Mouse (Mus musculus) frontal cortex, postnatal 10 days (tissue): ENCODE data around the gene Jchain.
"Not testable (repeated sequence)": the region's sequence is repeated elsewhere in the genome, so short reads cannot be mapped to it uniquely, and the experiment has no call there.

Experiments used
- DNase-seq, 2 experiments: peaks; one replicate each; pipeline ENCODE4 v3.0.0; 2022; ENCODE audit warnings: low spot score in 2 of 2, mixed read lengths in 1 of 2

Jchain gene

DNA sequence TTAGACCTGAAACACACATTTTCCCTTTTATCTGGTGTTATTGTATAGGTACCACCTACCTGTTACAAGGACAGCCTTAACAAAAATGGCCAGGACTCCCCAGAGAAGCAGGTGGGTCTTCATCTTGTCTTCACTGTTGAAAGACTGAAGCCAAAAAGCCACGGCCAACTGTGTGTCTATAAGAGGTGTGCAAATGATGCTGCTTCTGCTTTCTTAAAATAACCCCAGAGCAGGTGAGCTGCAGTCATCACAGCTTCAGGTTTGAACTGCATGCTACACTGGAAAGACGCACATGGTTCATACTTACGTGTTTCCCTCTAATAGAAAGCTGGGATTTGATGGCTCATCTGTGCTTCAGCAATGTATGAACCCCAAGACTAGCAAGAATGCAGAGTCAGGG, at the start of gene Jchain:
Gene Jchain (minus strand): TSS at position 235 of the 400 bp plus-strand sequence.
- DNase-seq: no peak

DNA sequence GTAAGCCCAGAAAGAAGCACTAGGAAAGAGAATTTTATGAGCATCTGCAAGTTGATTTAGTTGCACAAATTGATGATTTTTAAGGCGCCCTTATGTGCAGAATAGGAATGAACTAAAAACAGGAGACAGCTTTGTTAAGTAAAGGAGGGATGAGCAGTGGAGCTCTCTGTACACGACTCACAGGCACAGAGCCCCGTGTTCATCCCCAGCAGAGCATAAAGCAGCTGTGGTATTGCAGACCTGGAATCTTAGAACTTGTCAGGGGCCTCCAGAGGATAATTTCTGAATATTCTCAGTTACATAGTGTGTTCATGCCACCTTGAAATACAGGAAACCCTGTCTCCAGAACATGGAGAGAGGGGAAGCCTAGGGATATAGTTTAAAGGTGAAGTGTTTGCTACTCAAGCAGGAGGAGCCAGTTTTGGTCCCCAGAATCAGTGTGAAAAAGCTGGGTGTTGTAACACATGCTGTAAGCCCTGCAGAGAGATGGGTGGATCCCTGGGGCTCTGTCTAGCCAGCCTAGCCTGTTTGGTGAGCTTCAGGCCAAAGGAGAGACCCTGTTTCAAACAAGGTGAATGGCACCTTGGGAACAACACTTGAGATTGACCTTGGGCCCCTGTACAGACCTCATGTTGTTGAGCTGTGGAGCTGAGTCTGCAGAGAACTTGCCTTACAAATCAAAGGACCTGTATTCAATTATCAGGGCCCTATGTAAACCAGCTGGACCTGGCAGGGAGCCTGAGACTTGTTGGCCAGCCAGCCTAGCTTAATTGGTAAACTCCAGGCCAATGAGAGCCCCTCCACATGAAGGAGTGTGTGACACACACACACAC, 48.0 kb upstream of the Jchain start:
- DNase-seq: no peak

DNA sequence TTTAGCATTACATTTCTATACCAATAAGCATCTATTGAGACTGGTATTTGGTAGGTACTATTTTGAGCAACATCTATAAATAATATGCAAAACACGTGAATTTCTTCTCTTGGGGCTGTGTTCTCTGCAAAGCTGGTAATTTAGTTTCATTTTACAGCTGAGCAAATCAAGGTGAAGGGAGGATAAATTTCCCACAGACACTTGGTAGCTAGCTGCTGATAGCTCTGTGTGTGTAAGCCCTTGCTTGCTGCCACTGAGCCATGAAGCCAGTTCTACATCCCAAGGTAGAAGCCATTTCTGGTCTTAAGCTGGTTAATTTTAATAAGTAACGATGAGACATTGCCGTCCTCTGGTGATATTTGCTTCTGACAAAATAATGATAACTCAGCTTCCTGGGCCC, 47.1 kb upstream of the Jchain start:
- DNase-seq: no peak

DNA sequence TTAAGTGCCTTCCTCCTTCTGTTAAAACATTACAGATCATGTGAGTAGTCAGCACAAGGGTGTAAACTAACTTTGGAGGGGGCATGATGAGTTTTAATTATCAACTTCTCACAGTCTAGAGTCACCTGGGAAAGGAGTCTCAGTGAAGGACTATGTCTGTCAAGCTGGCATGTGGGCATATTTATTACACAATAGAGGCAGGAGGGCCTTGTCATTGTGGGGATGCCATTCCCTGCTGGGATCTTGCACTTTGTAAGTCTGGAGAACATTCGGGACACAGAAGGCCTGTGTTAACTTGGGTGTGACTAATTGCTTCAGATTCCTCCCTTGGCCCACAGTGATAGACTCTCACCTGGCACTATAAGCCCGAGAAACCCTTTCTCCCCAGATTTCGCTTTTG, 41.9 kb upstream of the Jchain start:
- no peak for DNase-seq

DNA sequence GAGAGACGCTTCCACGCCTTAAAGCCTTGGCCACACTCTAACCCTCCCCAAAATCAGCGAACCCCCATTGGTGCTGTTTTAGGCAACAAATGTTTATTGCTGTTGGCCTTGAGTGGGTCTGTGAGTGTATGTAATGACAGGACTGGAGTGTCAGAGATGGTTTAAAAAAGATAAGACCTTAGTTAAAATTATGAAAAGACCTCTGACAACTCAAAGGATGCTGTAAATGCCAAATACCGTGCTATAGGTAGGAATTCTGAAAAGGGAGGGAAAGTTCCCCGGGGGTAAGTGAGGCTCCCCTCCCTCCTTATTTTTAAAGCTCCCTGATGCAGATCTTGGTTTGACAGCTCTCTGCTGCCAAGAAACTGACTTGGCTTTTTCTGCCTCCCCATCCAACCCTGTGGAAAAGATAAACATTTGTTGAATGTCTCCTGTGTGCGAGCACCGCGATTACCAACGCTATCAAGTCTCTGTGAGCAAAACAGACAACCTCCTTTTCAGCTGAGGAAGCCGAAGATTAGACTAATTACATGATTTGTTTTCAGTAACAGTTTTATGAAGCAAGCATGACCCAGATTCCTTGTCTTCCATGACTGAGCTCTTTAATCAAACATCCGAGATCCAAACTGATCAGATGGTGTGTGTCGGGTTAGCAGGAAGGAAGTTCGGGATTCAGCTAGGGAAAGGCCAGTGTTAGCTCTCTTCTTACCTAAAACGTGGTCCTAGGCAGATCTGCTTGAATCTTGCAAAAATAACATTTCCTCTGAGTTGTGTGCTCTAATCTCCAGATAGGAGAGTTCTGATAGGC, 38.5 kb upstream of the Jchain start:
- no peak for DNase-seq

DNA sequence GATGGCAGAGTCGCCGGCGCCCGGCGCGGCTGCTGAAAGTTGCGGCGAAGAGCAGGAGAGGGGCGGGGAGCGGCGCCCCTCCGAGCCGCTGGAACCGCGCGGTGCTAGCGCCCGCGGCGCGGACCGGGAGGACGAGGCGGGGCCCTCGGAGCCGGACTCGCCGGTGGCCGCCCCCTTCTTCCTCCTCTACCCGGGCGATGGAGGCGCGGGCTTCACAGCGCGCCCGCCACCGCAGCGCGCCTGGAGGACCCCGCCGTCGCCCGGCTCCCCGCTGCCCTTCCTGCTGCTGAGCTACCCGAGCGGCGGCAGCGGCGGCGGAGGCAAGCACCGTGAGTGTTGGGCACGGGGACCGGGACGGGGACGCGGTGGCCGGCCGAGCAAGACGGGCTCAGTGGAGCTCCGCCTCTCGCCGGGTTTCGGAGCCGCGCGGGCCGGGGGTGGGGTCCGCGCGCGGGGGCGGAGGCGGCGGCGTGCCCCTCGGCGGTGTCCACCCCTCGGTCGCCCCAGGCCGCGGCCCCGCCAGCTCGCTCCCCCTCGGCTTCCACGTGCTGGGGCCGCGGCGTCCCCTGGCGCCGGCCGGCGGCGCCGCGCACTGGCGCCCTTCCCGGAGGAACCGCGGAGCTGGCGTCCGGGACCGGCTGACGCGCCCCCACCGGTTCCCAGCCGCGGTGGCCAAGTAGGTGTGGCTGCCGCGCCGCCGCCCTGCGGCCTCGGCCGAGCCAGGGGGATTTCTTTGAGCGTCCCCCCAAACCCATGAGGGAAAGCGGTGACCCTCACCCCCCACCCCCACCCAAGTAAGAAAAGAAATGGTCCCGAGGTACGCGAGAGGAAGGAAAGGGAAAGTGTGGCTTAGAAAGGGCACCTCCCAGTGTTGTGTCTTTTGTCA, 37.7 kb upstream of the Jchain start:
- DNase-seq: peak in 1 of 2 experiments; percentile 46

DNA sequence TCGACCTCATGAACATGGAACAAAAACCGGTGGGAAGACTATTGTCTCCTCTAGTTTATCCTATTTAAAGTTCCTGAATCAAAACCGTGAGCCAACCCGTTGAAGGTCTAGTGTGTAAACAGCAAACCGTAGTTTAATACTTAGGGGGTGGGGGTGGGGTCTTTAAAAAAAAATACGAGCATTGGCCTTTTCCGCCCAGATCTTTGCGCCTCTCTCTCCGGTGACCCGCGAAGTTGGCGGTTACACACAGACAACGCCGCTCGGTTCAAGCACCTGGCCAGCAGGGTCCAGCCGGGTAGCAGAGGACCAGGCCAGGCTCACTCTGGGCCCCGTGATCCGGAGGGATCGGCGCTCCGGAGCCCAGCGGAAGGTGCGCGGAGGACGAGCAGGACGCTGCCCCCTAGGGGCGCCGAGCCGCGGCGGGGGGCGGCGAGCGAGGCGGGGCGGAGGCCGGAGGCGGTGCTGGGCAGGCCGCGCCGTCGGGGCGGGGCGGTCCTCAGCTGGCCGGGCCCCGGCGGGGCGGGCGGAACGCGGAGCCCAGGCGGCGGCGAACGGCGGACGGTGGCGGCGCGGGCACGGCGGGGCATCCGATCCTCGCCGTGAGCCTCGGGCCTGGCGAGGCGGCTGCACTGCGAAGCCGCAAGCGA, 36.9 kb upstream of the Jchain start, which contains the start of gene Rufy3:
Gene Rufy3 (plus strand): TSS at position 540 of the 647 bp plus-strand sequence.
- DNase-seq: peak; percentile 48 to 77

DNA sequence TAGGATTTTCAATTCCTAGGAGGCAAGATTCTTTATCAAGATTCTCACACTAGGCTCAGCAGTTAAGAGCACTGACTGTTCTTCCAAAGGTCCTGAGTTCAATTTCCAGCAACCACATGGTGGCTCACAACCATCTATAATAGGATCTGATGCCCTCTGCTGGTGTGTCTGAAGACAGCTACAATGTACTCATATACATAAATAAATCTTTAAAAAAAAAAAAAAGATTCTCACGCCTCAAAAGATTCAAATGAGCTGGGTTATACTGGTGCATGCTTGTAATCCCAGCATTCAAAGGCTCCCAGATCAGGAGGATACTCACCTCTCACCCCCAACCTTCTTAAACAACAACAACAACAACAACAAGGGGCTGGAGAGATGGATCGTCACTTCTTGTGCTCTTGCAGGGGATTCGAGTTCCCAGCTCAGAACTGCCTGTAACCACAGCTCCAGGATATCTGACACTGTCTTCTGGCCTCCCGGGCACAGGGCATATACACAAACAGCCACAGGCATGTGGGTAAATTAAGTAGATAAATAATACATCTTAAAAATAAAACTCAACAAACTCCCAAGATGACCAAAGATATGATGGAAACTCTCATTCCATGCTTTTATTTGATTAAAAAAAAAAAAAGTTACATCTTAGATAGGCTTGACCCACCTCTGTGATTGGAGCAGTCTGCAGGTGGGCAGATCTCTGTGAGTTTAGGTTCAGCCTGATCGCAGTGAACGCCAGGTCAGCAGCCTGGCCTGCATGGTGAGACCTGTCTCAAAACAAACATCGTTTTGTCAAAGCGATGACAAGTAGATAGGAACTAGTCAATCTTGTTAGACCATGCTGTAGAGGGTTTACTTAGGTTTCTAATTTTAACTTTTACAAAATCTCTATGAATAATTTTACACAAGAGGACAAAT, 35.4 kb upstream of the Jchain start:
- DNase-seq: no peak

DNA sequence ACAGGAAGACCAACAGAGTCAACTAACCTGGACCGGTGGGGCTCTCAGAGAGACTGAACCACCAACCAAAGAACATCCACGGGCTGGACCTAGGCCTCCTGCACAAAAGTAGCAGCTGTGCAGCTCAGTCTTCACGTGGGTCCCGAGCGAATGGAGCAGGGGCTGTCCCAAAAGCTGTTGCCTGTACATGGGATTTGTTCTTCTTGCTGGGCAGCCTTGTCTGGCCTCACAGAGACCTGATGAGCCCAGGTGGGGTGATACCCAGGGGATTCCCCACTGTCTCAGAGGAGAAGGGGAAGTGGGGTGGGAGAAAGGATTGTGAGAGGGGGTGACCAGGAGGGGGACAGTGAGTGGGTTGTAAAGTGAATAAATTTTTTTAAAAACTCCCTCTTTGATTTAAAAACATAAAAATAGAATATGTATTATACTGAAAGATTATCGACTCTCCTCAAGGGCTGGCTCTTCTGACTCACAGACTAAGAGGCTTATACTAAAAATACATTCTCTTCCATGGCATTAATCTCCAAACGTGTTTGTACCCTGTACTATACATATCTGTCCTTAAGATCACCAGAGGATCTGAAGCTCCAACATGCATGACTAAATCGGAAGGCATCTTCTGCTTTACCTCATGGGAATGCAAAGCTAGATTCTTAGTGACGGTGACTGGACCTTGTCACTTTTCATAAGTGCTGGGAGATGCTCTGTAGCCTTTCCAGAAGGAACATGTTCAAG, 33.6 kb upstream of the Jchain start:
- DNase-seq: no peak

DNA sequence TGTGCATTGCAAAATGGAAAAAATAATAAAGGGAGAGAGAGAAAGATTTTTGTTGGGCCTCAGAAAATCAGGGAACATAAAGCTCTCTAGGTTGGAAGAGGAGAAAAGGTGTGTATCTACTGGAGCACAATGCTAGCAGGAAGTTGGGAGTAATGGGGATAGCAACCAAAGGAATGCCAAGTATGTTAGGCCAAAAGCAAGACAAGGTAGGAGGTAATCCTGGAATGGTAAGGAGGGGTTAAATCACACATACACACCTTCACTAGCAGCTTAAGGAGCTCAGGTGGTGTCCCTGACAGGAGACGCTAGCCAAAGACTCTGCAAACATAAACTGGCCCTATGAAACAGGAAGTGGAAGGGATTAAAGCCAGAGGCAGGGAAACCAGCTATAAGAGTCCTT, 31.3 kb upstream of the Jchain start:
- DNase-seq: no peak

DNA sequence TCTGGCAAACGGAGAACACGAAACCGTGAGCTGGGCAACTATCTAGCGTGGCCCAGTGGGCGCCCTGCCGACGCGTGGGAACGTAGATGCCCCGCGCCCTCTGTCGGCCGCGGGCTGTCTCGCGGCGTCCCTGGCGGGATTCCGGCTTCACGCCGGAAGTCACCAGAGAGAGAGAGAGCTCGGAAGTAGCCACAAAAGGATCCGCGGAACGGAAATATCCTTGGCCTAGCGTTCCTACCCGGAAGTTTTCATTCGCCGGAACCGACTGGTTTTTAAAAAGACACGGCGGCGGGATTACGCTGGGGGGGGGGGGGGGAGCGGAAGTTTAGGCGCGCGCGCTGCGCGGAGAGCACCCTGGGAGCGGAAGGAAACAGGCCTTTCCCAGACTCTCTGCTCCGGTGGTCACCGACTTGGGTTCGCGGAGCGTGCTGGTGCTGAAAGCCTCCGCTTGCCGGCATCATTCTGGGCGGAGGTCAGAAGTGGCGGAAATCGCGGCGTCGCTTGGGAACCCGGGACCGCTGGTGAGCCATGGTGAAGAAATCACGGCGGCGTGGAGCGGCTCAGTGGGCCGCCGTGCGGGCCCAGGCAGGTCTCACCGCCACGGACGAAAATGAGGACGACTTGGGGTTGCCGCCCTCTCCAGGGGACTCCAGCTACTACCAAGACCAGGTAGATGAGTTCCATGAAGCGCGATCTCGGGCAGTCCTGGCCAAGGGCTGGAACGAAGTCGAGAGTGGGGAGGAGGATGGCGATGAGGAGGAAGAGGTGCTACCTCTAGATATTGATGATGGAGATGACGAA, 26.6 kb upstream of the Jchain start, which contains the start of gene Utp3:
Gene Utp3 (plus strand): TSS at position 377 of the 801 bp plus-strand sequence.
- DNase-seq: peak; percentile 87 to 93

DNA sequence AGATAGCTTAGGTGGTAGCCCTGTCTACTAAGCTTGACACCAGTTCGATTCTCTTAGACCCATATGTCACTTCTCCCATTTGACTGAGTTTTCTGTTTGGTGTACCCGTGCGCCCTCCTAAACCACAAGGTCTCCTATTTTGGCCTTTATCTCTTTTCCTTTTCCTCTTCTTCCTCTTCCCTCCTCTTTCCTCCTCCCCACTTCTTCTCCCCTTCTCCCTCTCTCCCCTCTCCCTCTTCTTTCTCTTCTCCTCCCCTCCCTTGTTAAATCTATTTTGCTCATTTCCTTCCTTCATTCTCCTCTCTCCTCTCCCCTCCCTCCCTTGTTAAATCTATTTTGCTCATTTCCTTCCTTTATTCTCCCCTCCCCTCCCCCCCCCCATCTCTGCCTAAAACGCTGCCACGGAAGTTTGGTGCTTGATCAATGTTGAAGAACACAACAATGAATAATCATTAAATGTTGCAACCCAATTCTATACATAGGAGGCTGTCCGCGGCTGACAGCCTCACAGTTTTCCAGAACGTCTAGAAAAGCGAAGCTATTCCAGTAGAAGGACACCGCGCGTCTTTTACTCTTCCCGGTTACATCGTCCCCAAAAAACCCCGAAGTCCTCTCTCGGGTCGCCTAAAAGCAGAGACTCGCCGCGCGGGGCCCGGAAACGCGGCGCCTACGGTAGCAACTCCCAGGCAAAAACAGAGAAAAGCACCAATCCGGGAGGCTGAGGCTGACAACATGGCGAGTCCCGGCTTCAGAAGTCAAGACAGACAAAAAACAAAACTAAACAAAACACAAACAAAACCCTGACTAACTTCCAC, 25.8 kb upstream of the Jchain start:
- no peak for DNase-seq

DNA sequence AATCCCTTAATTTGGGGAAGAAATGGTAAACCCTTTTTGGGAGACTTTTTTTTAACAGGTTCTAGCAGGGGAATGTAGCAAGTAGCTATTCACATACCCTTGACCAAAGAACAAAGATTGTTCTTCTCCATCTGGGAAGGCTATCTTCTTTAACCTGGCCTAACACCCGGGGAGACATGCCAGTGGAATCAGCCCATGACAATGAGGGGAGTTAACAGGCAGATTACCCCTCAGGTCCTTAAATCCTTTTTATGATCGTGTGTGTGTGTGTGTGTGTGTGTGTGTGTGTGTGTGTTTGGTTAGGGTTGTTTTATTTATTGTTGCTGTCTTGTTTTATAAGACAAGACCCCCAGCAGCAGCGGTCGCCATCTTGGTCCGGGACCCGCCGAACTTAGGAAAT, 17.8 kb upstream of the Jchain start:
- DNase-seq: no peak

DNA sequence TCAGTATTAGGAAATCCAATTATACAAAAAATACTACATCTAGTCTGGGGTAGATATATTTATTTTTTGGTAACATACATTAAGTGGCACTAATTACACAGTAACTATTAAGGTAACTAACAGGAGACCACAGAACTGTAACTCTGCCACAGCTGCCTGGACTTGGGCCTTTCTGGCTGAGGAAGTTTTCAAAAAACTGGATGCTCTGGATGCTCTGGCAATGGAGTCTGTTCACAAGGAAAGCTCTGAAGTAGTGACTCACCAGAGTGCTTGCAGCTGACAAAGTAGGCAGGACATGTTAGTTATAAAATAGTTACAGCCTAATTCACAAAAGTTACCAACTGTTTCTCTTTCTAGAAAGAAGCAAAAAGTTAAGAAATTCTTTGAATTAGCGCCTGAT, 16.7 kb upstream of the Jchain start:
- not testable (repeated sequence) for DNase-seq

DNA sequence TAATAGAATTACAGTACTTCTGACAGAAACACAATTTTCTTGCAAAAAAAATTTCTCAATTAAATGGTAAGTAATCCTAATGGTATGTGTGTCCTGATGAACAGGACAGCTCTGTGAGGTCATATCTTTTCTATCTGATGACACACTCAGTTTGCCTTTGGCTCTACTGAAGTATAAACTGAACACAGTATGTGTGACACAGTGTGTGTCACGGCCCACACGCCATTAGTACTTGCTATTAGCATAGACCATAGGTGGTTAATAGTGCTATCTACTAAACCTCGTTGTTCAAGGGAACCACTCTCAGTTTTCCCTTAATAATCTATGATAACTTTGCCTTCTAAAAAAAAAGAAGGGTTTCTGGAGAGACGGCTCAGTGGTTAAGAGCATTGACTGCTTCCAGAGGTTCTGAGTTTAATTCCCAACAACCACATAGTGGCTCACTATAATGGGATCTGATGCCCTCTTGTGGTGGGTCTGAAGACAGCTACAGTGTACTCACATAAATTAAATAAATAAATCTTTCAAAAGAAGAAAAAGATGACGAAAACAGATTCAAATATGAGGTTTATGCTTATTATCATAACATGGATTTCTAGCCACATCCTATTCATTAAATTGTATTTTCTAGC, 15.1 kb upstream of the Jchain start:
- DNase-seq: peak in 1 of 2 experiments; percentile 29

DNA sequence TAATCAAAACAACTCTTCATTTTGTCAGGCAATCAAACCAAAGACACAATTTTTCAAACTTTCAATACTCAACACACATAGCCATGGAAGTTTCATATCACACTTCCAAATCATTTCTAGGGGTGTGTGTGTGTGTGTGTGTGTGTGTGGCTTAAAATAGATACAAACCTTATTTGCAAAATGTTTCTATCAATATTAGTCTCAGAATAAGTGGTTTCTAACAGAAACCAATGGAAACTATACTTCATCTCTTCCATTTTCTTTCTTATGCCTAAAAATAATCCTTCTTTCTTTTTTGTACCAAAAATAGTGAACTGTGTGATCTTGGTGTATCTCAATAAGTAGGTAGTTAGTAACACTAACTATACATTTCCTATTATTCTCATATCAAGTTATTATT, 13.2 kb upstream of the Jchain start:
- DNase-seq: no peak

DNA sequence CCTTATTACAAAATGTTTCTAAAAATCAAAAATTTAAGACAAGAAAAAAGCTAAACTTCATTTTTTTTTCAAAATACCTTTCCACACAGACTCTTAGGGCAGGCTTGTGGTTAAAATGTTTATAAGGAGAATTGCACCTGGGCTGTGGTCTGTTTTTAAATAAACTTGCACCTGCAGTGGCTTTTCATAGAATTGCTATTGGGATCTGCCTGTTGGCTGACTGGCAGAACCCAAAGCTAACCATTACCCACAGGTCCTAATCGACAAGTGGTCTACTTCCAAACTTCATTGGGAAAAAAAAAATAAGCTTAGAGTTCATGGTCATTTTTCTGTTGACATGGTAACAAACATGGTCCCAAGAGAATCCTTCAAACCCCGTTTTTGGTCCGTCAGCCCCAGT, 7.0 kb upstream of the Jchain start:
- DNase-seq: no peak
